Mouse (Mus musculus) neural tube, embryonic 13.5 days (tissue): ENCODE results near the gene Arhgef10l. TPM values are rescaled to one million over a fixed set of nuclear protein-coding genes. Genes with fewer than 3 reads are reported as not detected.
A peak's percentile ranks its signal among the peaks of the same experiment; 100 is the strongest.

Source experiments
- ATAC-seq: fragments of 200-750 bp; cut with Nextera tagmentation; 2 replicates; pipeline ENCODE4 v1.8.0; 2017; ENCODE audit warnings: low read depth, mild to moderate bottlenecking, moderate TSS enrichment, moderate library complexity
- H3K27ac ChIP-seq: fragments of 300-500 bp; sonication (generic); replicated peaks from 2 replicates; pipeline ENCODE4 v1.5.1; 2015; ENCODE audit warnings: moderate library complexity, mild to moderate bottlenecking, inconsistent platforms
- H3K27me3 ChIP-seq: fragments of 300-500 bp; sonication (generic); 2 replicates; pipeline ENCODE4 v1.6.1; 2015; ENCODE audit warnings: mild to moderate bottlenecking, inconsistent platforms
- H3K36me3 ChIP-seq: fragments of 300-500 bp; sonication (generic); 2 replicates; pipeline ENCODE4 v1.6.1; 2015; ENCODE audit warnings: mild to moderate bottlenecking, inconsistent platforms
- H3K4me1 ChIP-seq: fragments of 300-500 bp; sonication (generic); replicated peaks from 2 replicates; pipeline ENCODE4 v1.6.1; 2015; ENCODE audit warnings: inconsistent platforms
- H3K4me2 ChIP-seq: fragments of 300-500 bp; sonication (generic); 2 replicates; pipeline ENCODE4 v1.6.1; 2015; ENCODE audit warnings: inconsistent platforms, mild to moderate bottlenecking, moderate library complexity
- H3K4me3 ChIP-seq: fragments of 300-500 bp; sonication (generic); 2 replicates; pipeline ENCODE4 v1.5.1; 2015; ENCODE audit warnings: mild to moderate bottlenecking, inconsistent platforms
- H3K9ac ChIP-seq: fragments of 300-500 bp; sonication (generic); 2 replicates; pipeline ENCODE4 v1.6.1; 2015; ENCODE audit warnings: moderate library complexity, mild to moderate bottlenecking, inconsistent platforms
- H3K9me3 ChIP-seq: fragments of 300-500 bp; sonication (generic); 2 replicates; pipeline ENCODE4 v1.6.1; 2016; ENCODE audit warnings: inconsistent platforms
- WGBS: fragments of 180-500 bp; shearing (Covaris S2); methylation state at CpG from one replicate; pipeline ENCODE4 v1.1.7; 2015; 5-methylcytosine and 5-hydroxymethylcytosine counted together
- polyA plus RNA-seq: library from polyadenylated mRNA; unstranded; fragments of >200 nt; fragmentation: Nextera tagmentation; extraction: Ambion mirVana; gene quantifications from 2 replicates; pipeline ENCODE4 v1.2.1, GENCODE M21; 2015

Arhgef10l gene
- polyA plus RNA-seq, 1 experiment from 2014 or later, result 28.6 TPM

DNA sequence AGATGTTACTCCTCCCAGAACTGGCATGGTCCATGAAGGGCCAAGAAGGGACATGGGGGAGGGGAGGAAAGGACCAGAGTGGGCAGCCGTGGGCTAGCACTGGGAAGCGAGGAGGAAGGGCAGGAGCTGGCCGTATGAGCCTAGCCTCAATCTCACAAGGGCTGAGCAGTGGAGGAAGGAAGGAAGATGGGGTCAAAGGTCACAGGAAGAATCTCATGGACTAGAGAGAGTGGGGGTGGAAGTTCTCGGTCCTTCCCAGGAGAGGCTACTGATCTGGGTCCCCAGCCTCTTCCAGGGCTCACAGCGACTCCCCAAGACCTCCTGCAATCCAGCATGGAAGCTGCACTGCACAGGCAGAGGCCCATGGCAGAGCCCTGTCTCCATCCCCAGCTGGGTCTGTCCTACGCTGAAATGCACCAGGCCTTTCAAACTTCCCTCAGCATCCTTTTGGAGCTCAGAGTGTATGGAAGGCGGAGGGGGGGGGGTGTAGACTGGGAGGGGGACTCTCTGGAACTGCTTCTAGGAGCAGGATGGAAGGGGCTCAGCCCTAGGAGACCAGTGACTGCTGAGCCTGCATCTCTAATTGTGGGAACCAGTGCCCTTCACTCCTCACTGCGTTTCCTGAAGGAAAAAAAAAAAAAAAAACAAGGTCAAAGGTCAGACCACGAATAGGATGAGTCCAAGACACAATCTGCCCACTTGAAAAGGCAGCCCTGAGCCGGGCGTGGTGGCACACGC lies 7.9 kb upstream of the Arhgef10l start:
- WGBS, result 51% methylated on average over 12 of the region's 12 CpGs
- no peaks in the 10 kb centered on the region for H3K9me3 ChIP-seq
- ATAC-seq, result peak; percentile 43; the same call in 1 of the 2 replicates

GRCm38 (mm10) chr4:140667802-140668201 lies 2.0 kb upstream of the Arhgef10l start:
- WGBS, result 88% methylated on average over 8 of the region's 8 CpGs
- Histone ChIP-seq H3K27me3 (no peaks in the 10 kb centered on the region), H3K27ac (no peak overlapping the region), H3K4me1 (peaks cover 4% of the 10 kb centered on the region), H3K4me2 (no peak overlapping the region), H3K9me3 (no peaks in the 10 kb centered on the region), H3K4me3 (no peak overlapping the region), H3K36me3 (no peaks in the 10 kb centered on the region), H3K9ac (no peak overlapping the region)
- ATAC-seq, result no peak

More for the DNA sequence above, 7.9 kb upstream of the Arhgef10l start:
- Histone ChIP-seq H3K4me1 (no peaks in the 10 kb centered on the region), H3K36me3 (no peaks in the 10 kb centered on the region), H3K9ac (no peak overlapping the region), H3K27me3 (no peaks in the 10 kb centered on the region), H3K4me2 (no peak overlapping the region), H3K4me3 (no peak overlapping the region), H3K27ac (no peak overlapping the region)

- H3K4me1 ChIP-seq, result peaks cover 21% of the 10 kb centered on the region
- H3K36me3 ChIP-seq, result no peaks in the 10 kb centered on the region
- no peak overlapping the region for H3K4me2 ChIP-seq
- no peak overlapping the region for H3K9ac ChIP-seq
- H3K9me3 ChIP-seq, result no peaks in the 10 kb centered on the region
- ATAC-seq, result no peak
- no peak overlapping the region for H3K4me3 ChIP-seq
- no peak overlapping the region for H3K27ac ChIP-seq
- WGBS, result 81% methylated on average over 7 of the region's 7 CpGs
- H3K27me3 ChIP-seq, result no peaks in the 10 kb centered on the region
These were observed 759 bp downstream of the Arhgef10l start for GRCm38 (mm10) chr4:140665053-140665452.

DNA sequence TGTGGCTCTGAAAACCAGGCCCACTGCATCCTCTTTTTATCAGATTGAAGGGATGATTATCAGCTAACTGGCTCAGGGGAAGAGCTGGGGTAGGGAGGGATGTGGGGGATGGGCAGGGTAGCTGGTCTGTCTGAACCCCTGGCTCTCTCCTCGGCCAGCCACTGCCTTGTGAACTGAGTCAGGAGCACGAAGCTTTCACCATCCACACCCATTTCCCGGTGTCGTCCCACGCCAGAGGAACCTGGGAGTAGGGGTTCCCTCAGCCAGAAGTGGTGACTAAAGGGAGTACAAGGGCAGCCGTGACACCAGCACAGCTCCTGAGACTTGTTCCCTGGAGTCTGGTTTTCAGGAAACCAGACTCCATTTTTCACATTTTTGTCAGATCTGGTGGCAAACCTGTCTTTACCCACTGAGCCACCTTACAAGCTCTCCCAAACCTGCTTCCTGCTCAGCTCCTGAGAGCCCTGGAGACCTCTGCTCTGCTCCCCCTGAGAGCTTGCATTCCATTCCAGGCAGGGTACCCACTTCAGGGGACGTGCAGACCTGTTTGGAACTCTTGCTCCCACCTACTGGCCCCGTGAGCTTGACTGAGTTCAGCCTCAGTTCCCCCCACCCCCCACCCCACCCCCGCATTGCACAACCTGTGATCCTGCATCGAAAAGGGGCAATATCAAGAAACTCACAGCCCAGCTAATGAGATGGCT lies 2.8 kb downstream of the Arhgef10l start:
- 40% methylated on average over 10 of the region's 10 CpGs for WGBS
- Histone ChIP-seq H3K27me3 (no peaks in the 10 kb centered on the region), H3K9me3 (no peaks in the 10 kb centered on the region), H3K27ac (no peak overlapping the region), H3K4me3 (no peak overlapping the region), H3K4me1 (peaks cover 38% of the 10 kb centered on the region), H3K9ac (no peak overlapping the region), H3K4me2 (no peak overlapping the region), H3K36me3 (no peaks in the 10 kb centered on the region)
- ATAC-seq, result no peak

DNA sequence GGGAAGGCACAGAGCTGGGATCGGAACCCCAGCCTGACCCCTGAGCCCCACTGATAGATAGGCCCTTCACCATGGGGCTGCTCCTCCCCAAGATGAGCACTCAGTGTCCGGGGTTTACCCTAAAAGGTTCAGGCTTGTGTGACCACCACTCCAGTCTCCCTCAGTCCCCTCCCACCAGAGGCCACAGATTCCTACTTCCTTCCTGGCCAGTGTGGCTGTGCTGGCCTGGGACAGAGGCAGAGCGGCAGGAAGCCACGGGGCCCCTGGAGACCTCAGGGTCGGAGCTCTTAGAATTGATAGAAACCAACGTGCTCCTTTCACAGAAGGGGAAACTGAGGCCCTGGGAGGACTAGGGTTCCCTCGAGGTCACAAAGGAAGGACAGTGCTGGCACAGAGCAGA lies 3.4 kb downstream of the Arhgef10l start:
- no peak for ATAC-seq
- Histone ChIP-seq H3K4me1 (peaks cover 44% of the 10 kb centered on the region), H3K4me2 (no peak overlapping the region), H3K36me3 (no peaks in the 10 kb centered on the region), H3K4me3 (no peak overlapping the region), H3K27me3 (no peaks in the 10 kb centered on the region), H3K27ac (no peak overlapping the region), H3K9ac (no peak overlapping the region), H3K9me3 (no peaks in the 10 kb centered on the region)
- 38% methylated on average over 7 of the region's 7 CpGs for WGBS

DNA sequence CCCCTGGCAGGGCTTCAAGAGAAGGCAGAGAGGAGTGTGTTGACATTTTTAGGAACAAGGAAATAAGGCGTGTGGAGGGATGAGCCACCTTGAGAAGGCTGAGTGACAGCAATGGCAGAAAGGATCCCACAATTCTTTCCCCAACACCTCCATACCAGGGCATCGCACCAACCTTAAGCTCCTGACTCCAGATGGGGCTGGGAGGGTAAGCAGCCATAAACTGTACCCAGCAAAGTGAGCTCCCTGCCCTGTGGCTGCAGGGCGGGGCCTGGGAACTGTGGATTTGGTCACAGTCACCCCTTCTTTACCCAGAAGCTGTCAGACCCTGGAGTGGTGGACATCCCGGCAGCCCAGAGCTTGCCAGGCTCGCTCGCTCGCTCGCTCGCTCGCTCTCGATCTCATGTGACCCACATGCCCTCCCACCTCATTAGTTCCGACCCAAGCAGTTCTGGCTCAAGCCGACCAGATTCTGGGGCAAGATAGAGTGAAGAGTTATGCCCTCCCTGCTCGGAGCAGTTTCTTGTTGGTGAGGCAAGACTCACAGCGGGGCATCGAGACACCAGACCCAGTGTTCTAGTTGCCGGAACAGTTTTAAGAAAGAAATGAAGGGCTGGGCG lies 4.3 kb downstream of the Arhgef10l start:
- Histone ChIP-seq H3K9ac (no peak overlapping the region; the same call in 1 of the 2 replicates), H3K36me3 (no peaks in the 10 kb centered on the region), H3K4me2 (no peak overlapping the region), H3K4me3 (no peak overlapping the region), H3K27me3 (no peaks in the 10 kb centered on the region), H3K27ac (no peak overlapping the region), H3K9me3 (no peaks in the 10 kb centered on the region), H3K4me1 (peaks cover 53% of the 10 kb centered on the region)
- no peak for ATAC-seq
- WGBS, result 75% methylated on average over 18 of the region's 18 CpGs

DNA sequence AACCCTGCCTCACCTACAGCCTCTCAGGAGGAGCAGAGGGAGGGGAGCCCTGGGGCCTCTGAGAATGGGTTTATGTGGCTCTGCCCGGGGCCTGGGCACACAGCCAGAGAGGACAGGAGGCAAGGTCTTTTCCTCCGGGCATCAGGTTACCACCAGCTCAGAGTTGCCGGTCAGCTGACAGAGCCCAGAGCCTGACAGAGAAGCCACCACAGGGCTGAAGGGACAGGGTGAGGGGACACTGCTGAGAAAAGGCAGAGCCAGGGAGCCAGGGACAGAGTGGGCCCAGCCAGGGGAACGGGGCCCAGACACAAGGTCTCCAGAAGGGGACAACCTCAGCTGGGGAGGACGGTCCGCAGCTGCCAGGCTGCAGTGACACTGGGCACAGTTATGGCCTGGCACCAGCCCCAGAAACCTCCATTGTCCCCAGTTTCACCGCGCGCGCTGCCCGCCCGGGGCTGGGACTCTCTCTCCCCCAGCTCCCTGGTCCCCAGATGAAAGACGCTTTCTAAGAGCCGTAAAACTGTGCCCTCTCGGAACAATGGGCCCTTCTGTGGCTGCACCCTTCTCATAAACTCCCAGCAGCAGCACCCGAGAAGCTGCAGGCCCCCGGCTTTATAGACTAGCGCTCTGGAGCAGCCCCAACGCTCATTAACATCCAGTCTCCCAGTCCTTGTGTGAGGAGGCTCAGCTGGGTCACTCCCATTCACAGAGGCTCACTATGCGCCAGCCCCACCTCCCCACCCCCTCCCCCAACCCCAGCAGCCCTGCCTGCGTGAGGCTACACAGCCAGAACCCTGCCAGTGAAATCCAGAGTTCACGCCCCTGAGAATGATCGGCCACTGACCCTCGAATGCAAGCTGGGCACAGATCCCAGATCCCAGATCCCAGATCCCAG lies 7.9 kb downstream of the Arhgef10l start:
- H3K4me2 ChIP-seq, result peak overlapping the region; percentile 11
- peak; percentile 93 for ATAC-seq
- peak overlapping the region; percentile 58 for H3K9ac ChIP-seq
- no peaks in the 10 kb centered on the region for H3K27me3 ChIP-seq
- 1% methylated on average over 24 of the region's 24 CpGs for WGBS
- no peak overlapping the region for H3K4me3 ChIP-seq
- H3K27ac ChIP-seq, result peak overlapping the region; percentile 96
- no peaks in the 10 kb centered on the region for H3K9me3 ChIP-seq
- no peaks in the 10 kb centered on the region for H3K36me3 ChIP-seq
- H3K4me1 ChIP-seq, result peaks cover 79% of the 10 kb centered on the region

DNA sequence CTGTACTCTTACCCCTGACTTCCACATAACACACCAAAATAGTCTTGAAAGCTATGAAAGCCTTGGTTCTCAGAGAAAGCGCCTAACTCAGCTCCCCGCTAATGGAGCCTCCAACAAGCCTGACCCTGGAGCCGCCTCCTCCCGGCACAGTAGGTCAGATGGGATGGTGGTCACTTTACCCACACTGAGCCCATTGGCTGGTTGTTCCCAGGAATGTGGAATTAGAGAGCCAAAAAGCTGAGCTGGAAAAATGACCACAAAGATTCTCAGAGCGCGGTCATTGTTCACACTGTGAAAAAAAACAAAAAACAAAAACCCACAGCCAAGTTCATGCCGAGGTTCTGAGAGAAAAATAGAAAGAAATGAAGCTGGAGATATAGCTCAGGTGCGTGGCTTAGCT lies 9.3 kb downstream of the Arhgef10l start:
- no peak overlapping the region for H3K4me3 ChIP-seq
- no peaks in the 10 kb centered on the region for H3K9me3 ChIP-seq
- H3K9ac ChIP-seq, result no peak overlapping the region
- no peaks in the 10 kb centered on the region for H3K36me3 ChIP-seq
- H3K27me3 ChIP-seq, result no peaks in the 10 kb centered on the region
- peaks cover 66% of the 10 kb centered on the region for H3K4me1 ChIP-seq
- WGBS, result 60% methylated on average over 8 of the region's 8 CpGs
- H3K4me2 ChIP-seq, result no peak overlapping the region
- peak overlapping the region; percentile 96 for H3K27ac ChIP-seq
- no peak for ATAC-seq

GRCm38 (mm10) chr4:140654798-140655197 lies 11.0 kb downstream of the Arhgef10l start:
- ATAC-seq, result no peak
- no peak overlapping the region for H3K9ac ChIP-seq
- H3K27me3 ChIP-seq, result no peaks in the 10 kb centered on the region
- H3K4me3 ChIP-seq, result no peak overlapping the region
- no peak overlapping the region for H3K27ac ChIP-seq
- WGBS, result 80% methylated on average over 8 of the region's 8 CpGs
- H3K9me3 ChIP-seq, result no peaks in the 10 kb centered on the region
- H3K36me3 ChIP-seq, result no peaks in the 10 kb centered on the region
- peaks cover 63% of the 10 kb centered on the region for H3K4me1 ChIP-seq
- H3K4me2 ChIP-seq, result no peak overlapping the region

DNA sequence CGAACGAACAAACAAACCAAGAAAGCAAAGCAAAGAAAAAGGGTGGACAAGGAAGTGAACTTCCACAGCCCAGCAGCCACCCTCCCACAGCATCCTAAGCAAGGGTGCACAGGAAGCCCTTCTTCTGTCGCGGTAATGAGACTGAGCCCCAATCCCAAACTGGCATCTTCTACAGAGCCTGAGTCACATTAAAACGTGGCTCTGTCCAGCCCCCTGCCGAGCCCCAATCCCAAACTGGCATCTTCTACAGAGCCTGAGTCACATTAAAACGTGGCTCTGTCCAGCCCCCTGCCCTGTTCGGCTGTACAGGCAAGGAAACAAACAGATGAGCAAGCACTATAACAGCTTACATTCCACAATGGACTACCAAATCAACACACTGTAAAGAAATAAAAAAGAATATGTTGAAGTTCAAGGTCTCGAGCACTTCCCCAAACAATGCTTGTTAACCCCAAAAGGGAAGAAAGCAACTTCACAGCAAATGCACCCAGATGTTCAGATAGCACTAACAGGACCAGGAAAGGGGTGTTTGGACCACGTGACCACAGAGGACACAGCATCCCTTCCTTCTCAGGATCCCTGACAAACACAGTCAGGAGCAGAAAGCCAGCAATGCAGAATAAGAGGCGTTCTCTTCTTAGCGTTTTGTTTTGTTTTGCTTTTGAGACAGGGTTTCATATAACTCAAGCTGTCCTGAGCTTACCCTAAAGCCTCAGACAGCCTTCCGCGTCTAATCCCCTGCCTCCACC lies 11.8 kb downstream of the Arhgef10l start:
- H3K9me3 ChIP-seq, result no peaks in the 10 kb centered on the region
- H3K27ac ChIP-seq, result no peak overlapping the region
- no peaks in the 10 kb centered on the region for H3K36me3 ChIP-seq
- no peak overlapping the region for H3K4me2 ChIP-seq
- peaks cover 63% of the 10 kb centered on the region for H3K4me1 ChIP-seq
- 55% methylated on average over 14 of the region's 14 CpGs for WGBS
- H3K4me3 ChIP-seq, result no peak overlapping the region
- no peak overlapping the region for H3K9ac ChIP-seq
- H3K27me3 ChIP-seq, result no peaks in the 10 kb centered on the region
- ATAC-seq, result no peak

- no peak for ATAC-seq
- Histone ChIP-seq H3K4me3 (no peak overlapping the region), H3K9ac (peak overlapping the region; percentile 98; the same call in 1 of the 2 replicates), H3K36me3 (0 out of 2 replicates have a peak, but pooled peaks cover 6% of the 10 kb centered on the region), H3K9me3 (no peaks in the 10 kb centered on the region), H3K4me2 (peak overlapping the region; percentile 77; the same call in 1 of the 2 replicates), H3K4me1 (peaks cover 54% of the 10 kb centered on the region), H3K27me3 (no peaks in the 10 kb centered on the region), H3K27ac (peak overlapping the region; percentile 97)
- whole genome bisulfite sequencing, result 41% methylated on average over 1 of the region's 1 CpGs
These were observed 16.1 kb downstream of the Arhgef10l start for GRCm38 (mm10) chr4:140649731-140650130.
